Mouse (Mus musculus) hindbrain, embryonic 11.5 days (tissue): ENCODE data around the gene Zswim8. TPM values are rescaled to one million over a fixed set of nuclear protein-coding genes. Genes with fewer than 3 reads are reported as not detected.

Experiments used
- ATAC-seq: fragments of 200-750 bp; cut with Nextera tagmentation; 2 replicates; pipeline ENCODE4 v1.8.0; 2017; ENCODE audit warnings: mild to moderate bottlenecking, moderate TSS enrichment, moderate library complexity; ENCODE audit not compliant: low FRiP score
- DNase-seq: peaks from one replicate; pipeline ENCODE4 v3.0.0-alpha.2; 2015; ENCODE audit warnings: low spot score
- H3K27ac ChIP-seq: fragments of 300-500 bp; sonication (generic); 2 replicates; pipeline ENCODE4 v1.5.1; 2014; ENCODE audit warnings: mild to moderate bottlenecking, low read depth, low read length
- H3K27me3 ChIP-seq: fragments of 300-500 bp; sonication (generic); 2 replicates; pipeline ENCODE4 v1.6.1; 2014; ENCODE audit warnings: mild to moderate bottlenecking, low read length, moderate library complexity, mixed read lengths; ENCODE audit not compliant: control insufficient read depth, insufficient read depth
- H3K36me3 ChIP-seq: fragments of 300-500 bp; sonication (generic); 2 replicates; pipeline ENCODE4 v1.6.1; 2014; ENCODE audit warnings: mild to moderate bottlenecking, low read length, moderate library complexity, mixed read lengths; ENCODE audit not compliant: control insufficient read depth, insufficient read depth
- H3K4me1 ChIP-seq: fragments of 300-500 bp; sonication (generic); replicated peaks from 2 replicates; pipeline ENCODE4 v1.6.1; 2014; ENCODE audit warnings: low read length, mixed read lengths; ENCODE audit not compliant: control insufficient read depth, insufficient read depth
- H3K4me2 ChIP-seq: fragments of 300-500 bp; sonication (generic); replicated peaks from 2 replicates; pipeline ENCODE4 v1.6.1; 2014; ENCODE audit warnings: mild to moderate bottlenecking, low read depth, low read length
- H3K4me3 ChIP-seq: fragments of 300-500 bp; sonication (generic); 2 replicates; pipeline ENCODE4 v1.5.1; 2014; ENCODE audit warnings: low read depth, low read length
- H3K9ac ChIP-seq: fragments of 300-500 bp; sonication (generic); 2 replicates; pipeline ENCODE4 v1.6.1; 2014; ENCODE audit warnings: low read depth, low read length
- H3K9me3 ChIP-seq: fragments of 300-500 bp; sonication (generic); 2 replicates; pipeline ENCODE4 v1.6.1; 2016; ENCODE audit warnings: low read length; ENCODE audit not compliant: control insufficient read depth
- WGBS: fragments of 180-500 bp; shearing (Covaris S2); extraction: QIAGEN DNeasy Blood & Tissue Kit; methylation state at CpG from one replicate; pipeline ENCODE4 v1.1.7; 2014; 5-methylcytosine and 5-hydroxymethylcytosine counted together
- polyA plus RNA-seq: library from polyadenylated mRNA; unstranded; fragments of >200 nt; fragmentation: Nextera tagmentation; extraction: Ambion mirVana; gene quantifications from 2 replicates; pipeline ENCODE4 v1.2.1, GENCODE M21; 2014

Zswim8 gene
- polyA plus RNA-seq, 1 experiment from 2014 or later, result 32.7 TPM

- Histone ChIP-seq H3K36me3 (no peaks in the 10 kb centered on the region), H3K27me3 (no peaks in the 10 kb centered on the region)
- DNase-seq, result no peak
These were observed 39.6 kb downstream of the Zswim8 start for GRCm38 (mm10) chr14:20746935-20747334.

DNA sequence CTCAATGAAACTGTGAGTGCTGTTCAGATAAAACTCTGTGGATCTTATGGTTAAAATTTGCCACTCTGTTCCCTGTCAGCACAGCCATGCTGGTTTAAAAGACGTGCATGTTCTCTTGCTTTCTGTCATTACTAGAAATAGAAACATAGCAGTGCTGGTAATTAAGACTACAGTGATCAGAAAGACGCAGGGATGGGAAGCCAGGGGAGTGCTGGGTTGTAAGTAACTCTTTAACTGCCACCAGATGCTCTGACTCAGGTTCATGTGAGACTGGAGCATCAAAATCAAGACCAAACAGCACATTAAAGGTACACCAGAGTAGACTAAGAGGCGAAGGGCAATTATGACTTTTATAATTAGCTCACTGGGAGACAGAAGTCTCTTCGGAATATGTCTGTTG lies 41.0 kb downstream of the Zswim8 start:
- no peaks in the 10 kb centered on the region for H3K27me3 ChIP-seq
- ATAC-seq, result no peak
- WGBS, result 86% methylated on average over 4 of the region's 4 CpGs

More at GRCm38 (mm10) chr14:20746935-20747334, 39.6 kb downstream of the Zswim8 start:
- Histone ChIP-seq H3K4me1 (no peaks in the 10 kb centered on the region), H3K27ac (no peak overlapping the region), H3K4me2 (no peak overlapping the region), H3K9ac (no peak overlapping the region), H3K9me3 (no peaks in the 10 kb centered on the region), H3K4me3 (no peak overlapping the region)
- ATAC-seq, result no peak
- 87% methylated on average over 3 of the region's 3 CpGs for WGBS

DNA sequence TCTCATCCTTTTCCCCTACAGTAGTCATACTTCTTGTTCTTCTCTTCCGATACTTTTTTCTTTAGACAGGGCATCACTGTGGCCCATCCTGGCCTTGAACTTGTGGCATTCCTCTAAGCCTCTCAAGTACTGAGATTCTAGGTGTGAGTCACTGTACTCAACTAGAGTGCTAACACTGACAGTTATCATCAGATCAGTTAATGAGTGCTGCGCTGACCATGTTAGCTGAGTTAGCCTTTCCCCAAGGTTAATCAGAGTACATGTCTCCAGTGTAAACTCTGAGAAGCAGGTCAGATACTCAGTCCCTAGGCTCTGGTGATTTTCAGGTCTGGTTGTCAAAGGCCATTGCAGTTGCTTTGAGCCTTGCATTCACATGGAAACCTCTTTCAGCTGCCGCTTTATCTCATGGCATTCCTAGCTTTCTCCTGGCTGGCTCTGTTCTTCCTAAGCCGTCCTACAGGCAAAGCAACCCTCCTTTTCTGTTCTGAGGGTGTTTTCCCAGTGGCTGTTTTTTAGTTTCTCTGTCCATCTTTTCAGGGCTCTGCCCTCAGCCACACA lies 42.2 kb downstream of the Zswim8 start:
- no peak overlapping the region for H3K4me2 ChIP-seq
- H3K27ac ChIP-seq, result no peak overlapping the region
- DNase-seq, result no peak
- no peak for ATAC-seq
- H3K27me3 ChIP-seq, result no peaks in the 10 kb centered on the region
- H3K36me3 ChIP-seq, result no peaks in the 10 kb centered on the region
- H3K9me3 ChIP-seq, result no peaks in the 10 kb centered on the region
- H3K4me3 ChIP-seq, result no peak overlapping the region
- no peaks in the 10 kb centered on the region for H3K4me1 ChIP-seq
- 92% methylated on average over 4 of the region's 4 CpGs for WGBS
- no peak overlapping the region for H3K9ac ChIP-seq

More for the DNA sequence above, 41.0 kb downstream of the Zswim8 start:
- Histone ChIP-seq H3K9ac (no peak overlapping the region), H3K4me2 (no peak overlapping the region), H3K36me3 (no peaks in the 10 kb centered on the region), H3K9me3 (no peaks in the 10 kb centered on the region), H3K27ac (no peak overlapping the region), H3K4me3 (no peak overlapping the region), H3K4me1 (no peaks in the 10 kb centered on the region)
- DNase-seq, result no peak

- Histone ChIP-seq H3K4me2 (no peak overlapping the region), H3K9ac (no peak overlapping the region)
These were observed 43.2 kb downstream of the Zswim8 start for GRCm38 (mm10) chr14:20750503-20750902.

DNA sequence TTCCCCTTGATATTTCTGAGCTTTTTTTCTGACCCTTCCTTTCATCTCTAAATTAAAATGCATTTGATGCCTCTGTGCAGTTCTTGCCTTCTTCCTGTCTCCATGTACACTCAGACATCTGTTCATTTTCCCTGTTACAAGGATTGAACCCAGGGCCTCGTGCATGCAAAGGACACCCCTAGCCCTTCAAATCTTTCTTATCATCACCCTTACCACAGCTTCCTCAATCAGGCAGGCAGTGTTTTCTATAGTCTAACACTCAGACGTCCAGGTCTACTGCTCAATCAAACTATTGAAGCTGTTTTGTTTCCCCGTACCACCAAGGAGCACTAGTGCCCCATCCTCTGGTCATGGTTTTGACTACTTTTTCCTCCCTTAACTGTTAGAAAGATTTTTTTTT lies 46.4 kb downstream of the Zswim8 start:
- Histone ChIP-seq H3K4me3 (no peak overlapping the region), H3K27me3 (no peaks in the 10 kb centered on the region), H3K36me3 (0 out of 2 replicates have a peak, but pooled peaks cover 4% of the 10 kb centered on the region), H3K27ac (no peak overlapping the region), H3K4me2 (no peak overlapping the region), H3K9me3 (no peaks in the 10 kb centered on the region), H3K9ac (no peak overlapping the region), H3K4me1 (no peaks in the 10 kb centered on the region)
- no peak for ATAC-seq
- WGBS, result 91% methylated on average over 3 of the region's 3 CpGs
- DNase-seq, result no peak

More at GRCm38 (mm10) chr14:20750503-20750902, 43.2 kb downstream of the Zswim8 start:
- Histone ChIP-seq H3K4me1 (no peaks in the 10 kb centered on the region), H3K4me3 (no peak overlapping the region), H3K27me3 (no peaks in the 10 kb centered on the region), H3K36me3 (0 out of 2 replicates have a peak, but pooled peaks cover 2% of the 10 kb centered on the region), H3K9me3 (no peaks in the 10 kb centered on the region), H3K27ac (no peak overlapping the region)
- DNase-seq (no peak), ATAC-seq (no peak)
- 92% methylated on average over 5 of the region's 5 CpGs for WGBS

GRCm38 (mm10) chr14:20757370-20757907 lies 50.1 kb downstream of the Zswim8 start:
- H3K4me2 ChIP-seq, result no peak overlapping the region
- no peak overlapping the region for H3K27ac ChIP-seq
- H3K4me3 ChIP-seq, result no peak overlapping the region
- H3K4me1 ChIP-seq, result no peaks in the 10 kb centered on the region
- no peaks in the 10 kb centered on the region for H3K27me3 ChIP-seq
- H3K9ac ChIP-seq, result no peak overlapping the region
- DNase-seq, result no peak
- WGBS, result 94% methylated on average over 22 of the region's 22 CpGs
- no peaks in the 10 kb centered on the region for H3K9me3 ChIP-seq
- peaks cover 12% of the 10 kb centered on the region; the same call in 1 of the 2 replicates for H3K36me3 ChIP-seq
- no peak for ATAC-seq

GRCm38 (mm10) chr14:20758768-20759435 lies 51.5 kb downstream of the Zswim8 start:
- Histone ChIP-seq H3K27me3 (no peaks in the 10 kb centered on the region), H3K9ac (no peak overlapping the region), H3K36me3 (peaks cover 12% of the 10 kb centered on the region; the same call in 1 of the 2 replicates), H3K27ac (no peak overlapping the region), H3K4me1 (no peaks in the 10 kb centered on the region), H3K4me2 (no peak overlapping the region), H3K4me3 (no peak overlapping the region), H3K9me3 (no peaks in the 10 kb centered on the region)
- ATAC-seq, result no peak
- no peak for DNase-seq
- WGBS, result 79% methylated on average over 8 of the region's 8 CpGs

- Histone ChIP-seq H3K9ac (no peak overlapping the region), H3K9me3 (no peaks in the 10 kb centered on the region), H3K27ac (no peak overlapping the region), H3K27me3 (no peaks in the 10 kb centered on the region), H3K36me3 (peaks cover 8% of the 10 kb centered on the region; the same call in 1 of the 2 replicates), H3K4me1 (no peaks in the 10 kb centered on the region), H3K4me2 (no peak overlapping the region), H3K4me3 (no peak overlapping the region)
- DNase-seq (no peak), ATAC-seq (no peak)
- WGBS, result 82% methylated on average over 5 of the region's 5 CpGs
These were observed 57.6 kb downstream of the Zswim8 start for GRCm38 (mm10) chr14:20764942-20765341.
